Mouse (Mus musculus) forebrain, postnatal 0 days (tissue): Measurements from ENCODE around the gene Urm1. TPM values are rescaled to one million over a fixed set of nuclear protein-coding genes. Genes with fewer than 3 reads are reported as not detected.
"Not testable (repeated sequence)": the region's sequence is repeated elsewhere in the genome, so short reads cannot be mapped to it uniquely, and the experiment has no call there.

Experiments
- ATAC-seq: fragments of 200-750 bp; cut with Nextera tagmentation; 2 replicates; pipeline ENCODE4 v1.8.0; 2017; ENCODE audit warnings: mild to moderate bottlenecking, moderate library complexity
- DNase-seq: peaks from one replicate; pipeline ENCODE4 v3.0.0-alpha.2; 2015
- H3K27ac ChIP-seq: fragments of 300-500 bp; sonication (generic); 2 replicates; pipeline ENCODE4 v1.5.1; 2014; ENCODE audit warnings: low read depth, mild to moderate bottlenecking, antibody characterized with exemption, low read length, moderate library complexity, mixed read lengths
- H3K27me3 ChIP-seq: fragments of 300-500 bp; sonication (generic); 2 replicates; pipeline ENCODE4 v1.6.1; 2014; ENCODE audit warnings: mild to moderate bottlenecking, low read length, mixed read lengths; ENCODE audit not compliant: insufficient read depth
- H3K36me3 ChIP-seq: fragments of 300-500 bp; sonication (generic); 2 replicates; pipeline ENCODE4 v1.6.1; 2014; ENCODE audit warnings: mild to moderate bottlenecking, moderate library complexity; ENCODE audit not compliant: insufficient read depth
- H3K4me1 ChIP-seq: fragments of 300-500 bp; sonication (generic); 2 replicates; pipeline ENCODE4 v1.6.1; 2014; ENCODE audit warnings: antibody characterized with exemption; ENCODE audit not compliant: insufficient read depth
- H3K4me2 ChIP-seq: fragments of 300-500 bp; sonication (generic); 2 replicates; pipeline ENCODE4 v1.6.1; 2014; ENCODE audit warnings: low read depth, mild to moderate bottlenecking, moderate library complexity
- H3K4me3 ChIP-seq: fragments of 300-500 bp; sonication (generic); 2 replicates; pipeline ENCODE4 v1.5.1; 2014; ENCODE audit warnings: low read depth, low read length, mixed read lengths
- H3K9ac ChIP-seq: fragments of 300-500 bp; sonication (generic); 2 replicates; pipeline ENCODE4 v1.6.1; 2014; ENCODE audit warnings: mild to moderate bottlenecking
- H3K9me3 ChIP-seq: fragments of 300-500 bp; sonication (generic); 2 replicates; pipeline ENCODE4 v1.6.1; 2016; ENCODE audit warnings: low read length
- CTCF ChIP-seq: sonication (generic); IDR thresholded peaks from 2 replicates; pipeline ENCODE4 v1.5.1; 2016; ENCODE audit warnings: antibody characterized with exemption, control low read depth, low read depth
- WGBS: fragments of 180-500 bp; shearing (Covaris S2); extraction: QIAGEN DNeasy Blood & Tissue Kit; methylation state at CpG from one replicate; pipeline ENCODE4 v1.1.7; 2014; 5-methylcytosine and 5-hydroxymethylcytosine counted together
- polyA plus RNA-seq: library from polyadenylated mRNA; unstranded; fragments of >200 nt; fragmentation: Nextera tagmentation; extraction: Ambion mirVana; gene quantifications from 2 replicates; pipeline ENCODE4 v1.2.1, GENCODE M21; 2015
- total RNA-seq: library from RNA; depleted of rRNA; stranded (reverse); fragments of >200 nt; gene quantifications from 2 replicates; pipeline ENCODE4 v1.2.3, GENCODE M21; 2014; rRNA removed

The Urm1 gene
- total RNA-seq, result 58.9 and 91.9 TPM in 2 replicates
- polyA plus RNA-seq, result 27.3 and 29.4 TPM in 2 replicates

- Histone ChIP-seq H3K9ac (peak within 1 kb of the TSS; percentile 77), H3K9me3 (no peaks in the 10 kb centered on the region), H3K27me3 (no peaks in the 10 kb centered on the region), H3K36me3 (peaks cover 17% of the 10 kb centered on the region), H3K4me2 (peak within 1 kb of the TSS; percentile 80), H3K27ac (peak within 1 kb of the TSS; percentile 92), H3K4me3 (peak within 1 kb of the TSS; percentile 46), H3K4me1 (peaks cover 6% of the 10 kb centered on the region; the same call in 1 of the 2 replicates)
- peak; percentile 71 for ATAC-seq
- DNase-seq, result peak; percentile 83
- TF ChIP-seq CTCF, result peak; percentile 38; the same call in 1 of the 2 replicates
- 1% methylated on average over 34 of the region's 35 CpGs for WGBS
Measured at GRCm38 (mm10) chr2:29820025-29820817, at the start of gene Urm1. TSS of gene Urm1 (plus strand) at chr2:29820075.

- H3K9ac ChIP-seq, result no peak overlapping the region
- H3K27me3 ChIP-seq, result no peaks in the 10 kb centered on the region
- ATAC-seq, result no peak
- H3K4me3 ChIP-seq, result no peak overlapping the region
- no peaks in the 10 kb centered on the region for H3K4me1 ChIP-seq
- TF ChIP-seq CTCF, result no peak
- DNase-seq, result no peak
- no peaks in the 10 kb centered on the region; the same call in 1 of the 2 replicates for H3K36me3 ChIP-seq
- H3K9me3 ChIP-seq, result no peaks in the 10 kb centered on the region
- H3K27ac ChIP-seq, result no peak overlapping the region
- H3K4me2 ChIP-seq, result no peak overlapping the region
Measured at GRCm38 (mm10) chr2:29770162-29770561, 49.7 kb upstream of the Urm1 start.

GRCm38 (mm10) chr2:29771611-29772461 is 48.0 kb upstream of the Urm1 start:
- DNase-seq, result no peak
- no peak for TF ChIP-seq CTCF
- H3K27ac ChIP-seq, result no peak overlapping the region
- 88% methylated on average over 8 of the region's 8 CpGs for WGBS
- H3K27me3 ChIP-seq, result no peaks in the 10 kb centered on the region
- no peaks in the 10 kb centered on the region for H3K9me3 ChIP-seq
- no peaks in the 10 kb centered on the region for H3K4me1 ChIP-seq
- H3K4me2 ChIP-seq, result no peak overlapping the region
- H3K36me3 ChIP-seq, result peaks cover 8% of the 10 kb centered on the region
- no peak overlapping the region for H3K4me3 ChIP-seq
- no peak overlapping the region for H3K9ac ChIP-seq
- no peak for ATAC-seq

DNA sequence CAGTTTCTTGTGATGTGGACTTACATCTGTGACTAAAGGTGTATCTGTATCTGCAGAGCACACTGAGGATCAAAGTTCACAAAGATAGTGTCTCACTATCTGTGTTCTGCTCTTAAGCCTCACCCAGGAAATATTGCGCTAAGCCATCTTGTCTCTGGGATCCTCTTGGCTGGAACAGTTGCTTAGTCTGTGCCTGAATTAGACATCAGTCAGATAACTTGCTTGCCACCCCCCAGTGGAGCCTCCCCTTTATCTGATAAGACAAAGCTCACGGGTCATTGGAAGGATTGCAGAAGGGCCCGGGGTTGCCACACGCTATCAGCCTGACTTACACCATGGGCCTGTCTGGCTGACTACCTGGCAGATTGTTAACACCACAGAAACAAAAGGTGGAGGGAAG is 46.6 kb upstream of the Urm1 start:
- H3K4me3 ChIP-seq, result no peak overlapping the region
- 93% methylated on average over 4 of the region's 4 CpGs for WGBS
- H3K27ac ChIP-seq, result no peak overlapping the region

GRCm38 (mm10) chr2:29781256-29781655 is 38.6 kb upstream of the Urm1 start:
- ATAC-seq, result not testable (repeated sequence)
- 98% methylated on average over 2 of the region's 2 CpGs for WGBS

More for the DNA sequence above, 46.6 kb upstream of the Urm1 start:
- Histone ChIP-seq H3K36me3 (peaks cover 23% of the 10 kb centered on the region), H3K9ac (no peak overlapping the region), H3K4me1 (no peaks in the 10 kb centered on the region), H3K4me2 (no peak overlapping the region), H3K27me3 (no peaks in the 10 kb centered on the region), H3K9me3 (no peaks in the 10 kb centered on the region)
- no peak for ATAC-seq
- no peak for TF ChIP-seq CTCF
- DNase-seq, result no peak

GRCm38 (mm10) chr2:29784290-29784689 is 35.6 kb upstream of the Urm1 start:
- H3K4me2 ChIP-seq, result no peak overlapping the region
- H3K4me1 ChIP-seq, result peaks cover 7% of the 10 kb centered on the region; the same call in 1 of the 2 replicates
- H3K36me3 ChIP-seq, result peaks cover 59% of the 10 kb centered on the region
- DNase-seq (no peak), ATAC-seq (no peak)
- no peak overlapping the region for H3K27ac ChIP-seq
- H3K9me3 ChIP-seq, result no peaks in the 10 kb centered on the region
- no peaks in the 10 kb centered on the region for H3K27me3 ChIP-seq
- no peak overlapping the region for H3K9ac ChIP-seq
- TF ChIP-seq CTCF, result no peak
- 60% methylated on average over 4 of the region's 4 CpGs for WGBS
- H3K4me3 ChIP-seq, result no peak overlapping the region

More at GRCm38 (mm10) chr2:29781256-29781655, 38.6 kb upstream of the Urm1 start:
- H3K9me3 ChIP-seq, H3K9ac ChIP-seq, H3K4me3 ChIP-seq, H3K4me2 ChIP-seq, H3K27me3 ChIP-seq, DNase-seq, H3K27ac ChIP-seq, H3K4me1 ChIP-seq: not testable (repeated sequence)
- H3K36me3 ChIP-seq, result peaks cover 88% of the 10 kb centered on the region
